Mouse (Mus musculus): ENCODE data around the gene Nsrp1.

GRCm38 (mm10) chr11:77093208-77093607 is 15.0 kb upstream of the Nsrp1 start:
- no peak for TF ChIP-seq MAFK (IDR thresholded peaks at IDR 0.05; ENCODE audit: insufficient replicate concordance, low read length)
- TF ChIP-seq SMC3 (IDR thresholded peaks at IDR 0.05; ENCODE audit: low read depth, low read length), result peak; percentile 60

All from CH12.LX (cell line).